Mouse (Mus musculus): ENCODE data around the gene Cacna1a.
A peak's percentile ranks its signal among the peaks of the same experiment; 100 is the strongest.

Gene Cacna1a

DNA sequence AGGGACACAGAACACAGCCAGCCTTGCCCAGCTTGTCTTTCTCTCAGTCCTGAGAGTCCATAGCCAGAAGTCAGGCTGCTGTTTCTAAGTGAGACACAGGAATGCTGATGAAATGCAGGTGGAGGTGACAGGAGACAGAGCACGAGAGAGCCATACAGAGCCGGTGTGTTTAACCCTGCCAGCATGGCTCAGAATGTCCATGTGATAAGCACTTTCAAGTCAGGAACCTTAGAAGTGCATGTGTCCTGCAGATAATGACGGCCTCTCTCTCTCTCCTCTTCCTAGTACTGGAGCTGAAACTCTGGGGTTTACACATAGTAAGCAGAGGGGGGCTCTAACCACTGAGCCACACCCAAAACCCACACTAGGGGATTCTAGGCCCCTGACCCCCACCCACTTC, 157.3 kb downstream of the Cacna1a start:
- no peak for DNase-seq

DNA sequence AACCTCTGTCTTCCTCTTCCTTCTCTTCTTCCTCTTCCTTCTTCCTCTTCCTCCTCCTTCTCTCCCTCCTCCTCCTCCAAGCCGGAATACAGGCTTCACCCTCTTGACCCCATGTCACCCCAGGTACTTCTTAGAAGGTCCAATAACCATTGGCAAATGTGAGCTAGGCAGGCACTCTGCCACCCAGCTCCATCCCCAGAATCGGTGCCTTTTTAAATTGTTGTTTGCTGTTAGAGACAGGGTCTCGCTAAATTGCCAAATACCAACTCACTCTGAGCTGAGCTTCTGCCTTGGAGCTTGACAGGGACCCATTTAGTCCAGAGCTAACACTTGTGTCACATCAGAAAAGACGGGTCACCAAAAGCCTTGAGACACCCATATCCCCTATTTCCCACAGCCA, 164.2 kb downstream of the Cacna1a start:
- DNase-seq: no peak

DNA sequence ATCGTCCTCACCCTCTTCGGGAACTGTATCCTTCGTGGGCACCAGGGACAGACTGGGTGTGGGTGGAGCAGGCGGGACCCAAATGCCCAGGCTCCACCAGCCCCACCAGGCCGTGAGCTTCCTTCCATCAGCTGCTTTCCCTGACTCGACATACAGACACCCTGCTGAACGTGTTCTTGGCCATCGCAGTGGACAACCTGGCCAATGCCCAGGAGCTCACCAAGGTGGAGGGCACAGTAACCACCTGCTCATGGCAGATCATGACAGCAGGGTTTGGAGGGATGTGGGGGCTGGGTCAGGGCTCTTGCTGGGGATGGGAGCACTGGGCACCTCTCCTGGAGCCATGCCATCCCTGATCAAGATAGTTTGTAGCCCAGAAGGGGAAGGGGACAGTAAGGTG, 164.9 kb downstream of the Cacna1a start:
- DNase-seq: no peak

DNA sequence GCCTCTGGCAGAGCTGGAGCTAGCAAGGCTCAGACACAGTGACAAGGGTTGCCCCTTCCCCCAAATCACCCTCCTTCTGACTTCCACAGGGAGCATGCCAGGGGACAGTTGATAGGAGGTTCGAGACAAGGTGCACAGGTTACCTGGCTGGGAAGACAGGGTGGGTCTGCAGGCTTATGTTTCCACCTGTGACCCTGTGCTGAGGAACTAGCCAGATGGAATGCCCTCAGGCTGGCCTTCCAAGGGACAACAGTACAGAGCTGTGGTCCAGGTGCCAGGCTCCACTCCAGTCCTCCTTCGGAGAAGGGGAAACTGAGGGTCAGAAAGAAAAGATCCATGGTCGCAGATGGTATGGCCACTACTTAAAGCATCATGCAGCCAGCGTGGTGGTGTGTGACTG, 165.4 kb downstream of the Cacna1a start:
- DNase-seq: no peak

DNA sequence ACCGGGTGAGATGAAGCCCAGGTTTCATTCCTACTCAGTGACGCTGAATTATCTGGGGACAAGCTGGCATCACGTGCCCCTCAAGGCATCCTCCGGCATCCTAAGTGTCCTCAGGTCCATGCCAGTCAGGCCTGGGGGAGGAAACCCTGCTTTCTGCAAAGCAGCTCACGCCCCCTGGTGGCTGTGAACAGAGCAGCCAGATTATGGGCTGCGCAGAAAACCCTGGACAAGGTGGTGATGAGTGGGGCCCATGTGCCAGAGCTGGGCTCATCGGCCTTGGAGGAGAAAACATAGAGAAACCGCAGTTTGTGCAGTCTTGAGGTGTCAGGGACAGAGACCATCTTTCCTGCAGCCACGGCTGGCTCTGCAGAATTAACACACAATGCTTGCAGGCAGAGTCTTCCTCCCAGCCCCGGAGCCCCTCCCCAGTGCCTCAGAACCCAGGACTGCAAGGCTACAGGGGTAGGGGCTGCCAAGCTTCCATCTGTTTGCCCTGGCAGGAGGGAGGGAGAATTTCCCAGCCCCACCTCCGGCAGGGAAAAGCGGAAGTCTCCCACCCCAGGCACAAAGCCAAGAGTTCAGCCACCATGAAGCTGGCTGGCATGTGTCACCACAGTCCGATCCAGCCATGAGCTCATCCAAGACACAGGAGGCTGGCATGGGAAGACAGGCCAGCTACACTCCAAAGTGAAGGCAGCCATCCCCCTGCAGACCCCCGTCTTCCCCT, 166.2 kb downstream of the Cacna1a start:
- DNase-seq: peak; percentile 51

DNA sequence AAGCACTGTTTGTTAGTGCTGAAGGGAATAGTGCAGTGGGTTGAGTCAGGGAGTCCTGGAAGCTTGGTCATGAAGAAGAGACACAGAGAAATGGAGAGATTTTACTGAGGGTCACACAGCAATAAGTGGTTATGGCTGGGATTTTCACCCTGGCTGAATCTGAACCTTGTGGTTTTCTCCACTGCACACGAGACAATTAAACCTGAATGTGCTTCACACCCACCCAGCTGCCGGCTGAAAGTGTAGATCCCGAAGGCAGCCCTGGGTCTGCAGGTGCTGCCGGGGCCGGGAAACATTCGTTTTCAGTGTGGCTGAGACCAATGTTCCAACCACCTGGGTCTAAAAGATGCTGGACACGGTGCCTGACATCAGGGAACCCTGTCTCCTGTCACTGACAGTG, 167.0 kb downstream of the Cacna1a start:
- DNase-seq: no peak

DNA sequence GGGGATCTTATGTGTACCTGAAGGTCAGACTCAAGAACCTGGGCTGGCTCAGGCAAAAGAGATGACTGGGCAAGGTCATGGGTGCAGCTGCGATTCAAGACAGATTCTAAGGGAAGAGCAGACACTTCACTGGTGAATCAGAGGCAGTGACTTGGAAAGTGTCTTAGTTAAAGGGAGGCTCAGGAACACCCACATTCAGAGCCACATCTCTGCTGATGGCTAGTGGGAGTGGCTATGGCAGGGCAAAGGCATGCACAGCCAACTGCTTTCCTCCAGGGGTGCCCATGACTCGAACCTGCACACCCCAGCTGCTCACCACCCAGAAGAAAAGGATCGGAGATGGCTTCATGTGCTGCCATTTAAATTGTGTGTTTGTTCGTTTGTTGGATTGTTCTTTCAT, 169.7 kb downstream of the Cacna1a start:
- no peak for DNase-seq

DNA sequence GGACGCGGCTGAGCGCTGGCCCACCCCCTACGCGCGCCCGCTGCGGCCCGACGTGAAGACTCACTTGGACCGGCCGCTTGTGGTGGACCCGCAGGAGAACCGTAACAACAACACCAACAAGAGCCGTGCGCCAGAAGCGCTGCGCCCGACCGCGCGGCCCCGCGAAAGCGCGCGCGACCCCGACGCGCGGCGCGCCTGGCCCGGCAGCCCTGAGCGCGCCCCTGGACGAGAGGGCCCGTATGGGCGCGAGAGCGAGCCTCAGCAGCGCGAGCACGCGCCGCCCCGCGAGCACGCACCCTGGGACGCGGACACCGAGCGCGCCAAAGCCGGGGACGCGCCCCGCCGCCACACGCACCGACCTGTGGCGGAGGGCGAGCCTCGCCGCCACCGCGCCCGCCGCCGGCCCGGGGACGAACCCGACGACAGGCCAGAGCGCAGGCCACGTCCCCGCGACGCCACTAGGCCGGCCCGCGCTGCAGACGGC, 170.9 kb downstream of the Cacna1a start:
- DNase-seq: no peak

DNA sequence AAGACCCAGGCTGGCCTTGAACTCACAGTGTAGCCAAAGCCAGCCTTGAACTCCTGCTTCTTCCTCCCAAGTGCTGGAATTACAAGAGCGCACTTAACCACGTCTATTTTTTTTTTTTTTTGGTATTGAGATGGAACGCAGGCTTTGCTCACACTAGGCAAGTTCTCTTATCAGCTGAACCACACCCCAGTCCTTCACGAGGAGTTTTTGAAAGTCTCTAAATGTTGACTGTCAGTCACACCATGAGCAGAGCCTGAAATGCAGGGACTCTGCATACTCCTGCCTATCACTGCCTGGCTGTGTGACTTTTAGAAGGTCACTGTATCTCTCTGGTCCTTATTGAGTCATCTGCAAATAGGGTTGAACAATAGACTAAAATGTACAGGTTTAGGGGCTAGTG, 173.5 kb downstream of the Cacna1a start:
- DNase-seq: no peak

DNA sequence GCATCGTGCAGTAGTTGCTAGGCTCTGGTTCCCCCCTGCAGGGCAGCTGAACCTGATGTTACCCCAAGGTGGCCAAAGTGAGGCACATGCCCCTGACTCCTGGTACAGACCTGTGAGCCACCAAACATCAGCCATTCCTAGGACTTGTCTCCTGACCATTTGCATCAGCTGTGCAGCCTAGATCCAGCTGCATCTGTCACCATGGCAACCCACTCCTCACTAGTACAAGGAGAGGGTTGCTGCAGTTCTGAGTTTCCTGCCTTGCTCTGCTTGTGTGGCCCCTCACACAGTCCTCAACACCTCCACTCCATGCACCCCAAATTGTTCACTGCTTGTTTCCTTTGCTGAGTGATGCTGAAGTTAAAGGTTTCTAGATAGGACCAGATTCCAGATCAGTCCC, 175.8 kb downstream of the Cacna1a start:
- no peak for DNase-seq

DNA sequence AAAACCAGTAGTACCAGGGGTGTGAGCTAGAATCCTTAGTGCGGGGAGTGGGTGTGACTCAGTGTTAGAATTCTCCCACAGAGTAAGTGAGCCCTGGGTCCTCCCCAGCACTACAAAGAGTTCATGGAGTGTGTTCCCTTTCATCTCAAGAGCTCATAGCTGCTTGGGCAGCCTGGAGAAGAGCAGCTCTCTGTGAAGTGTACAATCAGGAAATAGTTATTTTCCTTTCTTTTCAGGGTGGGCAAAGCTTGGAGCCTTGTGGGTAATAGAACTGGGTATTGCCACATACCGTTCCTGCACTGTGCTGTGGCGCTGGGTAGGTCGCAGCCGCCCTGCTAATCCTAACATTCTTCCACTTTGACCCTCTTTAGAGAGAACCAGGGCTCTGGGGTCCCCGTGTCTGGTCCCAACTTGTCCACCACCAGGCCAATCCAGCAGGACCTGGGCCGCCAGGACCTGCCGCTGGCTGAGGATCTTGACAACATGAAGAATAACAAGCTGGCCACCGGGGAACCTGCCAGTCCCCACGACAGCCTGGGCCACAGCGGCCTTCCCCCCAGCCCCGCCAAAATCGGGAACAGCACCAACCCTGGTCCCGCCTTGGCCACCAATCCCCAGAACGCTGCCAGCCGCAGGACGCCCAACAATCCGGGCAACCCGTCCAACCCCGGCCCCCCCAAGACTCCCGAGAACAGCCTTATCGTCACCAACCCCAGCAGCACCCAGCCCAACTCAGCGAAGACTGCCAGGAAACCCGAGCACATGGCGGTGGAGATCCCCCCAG, 177.5 kb downstream of the Cacna1a start:
- no peak for DNase-seq

DNA sequence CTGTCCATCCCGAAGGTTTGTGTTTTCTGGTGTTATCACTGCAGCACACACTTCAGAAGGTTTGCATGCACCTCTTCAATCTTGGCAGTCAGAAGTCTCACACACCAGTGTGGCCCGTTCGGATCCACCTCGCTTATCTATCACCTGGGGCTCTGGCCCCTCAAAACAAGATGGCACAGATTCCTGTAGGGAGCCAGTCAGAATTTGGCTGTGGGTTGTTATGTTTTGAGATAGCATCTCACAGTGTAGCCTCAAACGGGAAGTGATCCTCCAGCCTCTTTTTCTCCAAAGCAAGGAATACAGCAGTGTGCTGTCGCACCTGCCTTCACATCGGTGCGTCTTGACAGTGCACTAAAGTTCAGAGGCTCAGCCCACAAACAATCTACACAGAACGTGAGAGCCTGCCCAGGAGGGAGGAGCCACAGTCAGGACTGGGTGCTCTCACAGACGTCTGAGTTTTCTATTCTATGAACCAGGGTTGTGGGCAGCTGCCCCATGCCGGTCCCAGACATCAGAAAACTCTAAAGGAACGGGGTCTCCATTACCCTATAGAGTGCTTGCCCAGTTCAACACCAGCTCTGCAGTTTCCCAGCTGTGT, 178.7 kb downstream of the Cacna1a start:
- DNase-seq: no peak

DNA sequence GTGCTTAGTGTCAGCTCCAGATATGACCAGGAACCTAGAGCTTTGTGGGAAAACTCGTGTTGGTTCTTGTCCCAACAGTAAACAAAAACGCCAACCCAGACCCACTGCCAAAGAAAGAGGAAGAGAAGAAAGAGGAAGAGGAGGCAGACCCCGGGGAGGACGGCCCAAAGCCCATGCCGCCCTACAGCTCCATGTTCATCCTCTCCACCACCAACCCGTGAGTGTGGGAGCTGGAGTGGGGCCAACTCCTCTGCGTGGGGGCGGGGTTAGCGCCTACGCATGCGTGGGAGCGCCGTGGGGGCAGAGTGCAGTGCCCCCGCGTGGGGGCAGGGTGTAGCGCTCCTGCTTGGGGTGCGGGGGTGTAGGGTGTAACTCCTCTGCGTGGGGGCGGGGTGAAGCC, 179.3 kb downstream of the Cacna1a start:
- DNase-seq: peak; percentile 13

DNA sequence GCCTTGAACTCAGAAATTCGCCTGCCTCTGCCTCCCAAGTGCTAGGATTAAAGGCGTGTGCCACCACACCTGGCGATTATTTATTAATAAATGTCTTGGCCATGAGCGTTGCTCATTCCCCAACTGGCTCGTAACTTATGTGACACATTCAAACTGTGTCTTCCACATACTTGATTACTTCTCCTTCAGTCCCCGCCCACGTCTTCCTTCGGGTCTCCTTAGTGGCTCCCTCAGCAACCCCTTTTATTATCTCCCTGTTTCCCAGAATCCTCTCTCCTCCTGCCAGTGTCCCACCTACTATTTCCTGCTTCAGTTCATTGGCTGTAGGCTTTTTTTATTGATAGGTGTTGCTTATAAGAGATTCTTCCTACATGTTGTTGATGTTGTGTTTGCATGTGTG, 180.5 kb downstream of the Cacna1a start:
- no peak for DNase-seq

DNA sequence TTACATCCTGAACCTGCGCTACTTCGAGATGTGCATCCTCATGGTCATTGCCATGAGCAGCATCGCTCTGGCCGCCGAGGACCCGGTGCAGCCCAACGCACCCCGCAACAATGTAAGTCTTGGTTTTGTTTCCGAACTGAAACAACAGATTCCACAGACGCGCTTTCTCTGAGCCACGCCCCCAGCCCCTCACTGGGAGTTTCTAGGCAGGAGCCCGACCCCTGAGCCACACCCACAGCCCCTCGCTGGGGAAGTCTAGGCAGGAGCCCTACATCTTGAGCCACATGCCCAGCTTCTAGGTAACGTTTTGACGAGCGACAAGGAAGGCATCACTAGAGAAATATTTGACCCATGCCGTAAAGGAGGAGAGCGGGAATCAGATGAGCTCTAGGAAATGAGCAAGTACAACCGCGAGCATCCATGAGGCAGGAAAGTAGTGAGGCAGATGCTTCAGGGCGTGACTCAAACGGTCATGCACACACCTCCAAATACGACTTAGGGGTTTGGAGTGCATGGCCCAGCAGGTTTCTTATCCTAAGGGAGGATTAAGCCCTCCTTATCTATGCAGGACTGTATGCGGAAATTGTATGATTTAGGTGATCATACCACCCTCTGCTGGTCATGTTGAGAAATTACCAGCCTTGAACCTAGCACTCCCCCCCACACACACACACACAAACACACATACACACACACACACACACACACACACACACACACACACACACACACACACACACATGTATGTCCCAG, 181.9 kb downstream of the Cacna1a start:
- DNase-seq: no peak

DNA sequence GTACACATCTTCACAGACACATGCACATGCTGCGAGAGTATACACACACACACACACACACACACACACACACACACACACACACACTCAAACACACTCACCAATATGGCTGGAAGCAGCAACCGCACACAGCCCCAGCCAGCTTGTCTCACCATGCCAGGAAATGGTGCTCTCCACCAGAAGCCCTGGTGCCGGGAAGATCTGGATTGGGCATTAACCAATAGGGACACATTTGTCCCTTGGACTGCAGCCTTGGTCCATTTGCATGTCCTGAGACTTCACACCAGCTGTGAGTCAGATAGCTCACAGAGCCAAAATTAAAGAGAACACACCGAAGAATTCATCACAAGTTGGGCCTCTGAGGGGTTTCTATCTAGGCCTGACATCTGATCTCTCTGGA, 189.2 kb downstream of the Cacna1a start:
- DNase-seq: no peak

DNA sequence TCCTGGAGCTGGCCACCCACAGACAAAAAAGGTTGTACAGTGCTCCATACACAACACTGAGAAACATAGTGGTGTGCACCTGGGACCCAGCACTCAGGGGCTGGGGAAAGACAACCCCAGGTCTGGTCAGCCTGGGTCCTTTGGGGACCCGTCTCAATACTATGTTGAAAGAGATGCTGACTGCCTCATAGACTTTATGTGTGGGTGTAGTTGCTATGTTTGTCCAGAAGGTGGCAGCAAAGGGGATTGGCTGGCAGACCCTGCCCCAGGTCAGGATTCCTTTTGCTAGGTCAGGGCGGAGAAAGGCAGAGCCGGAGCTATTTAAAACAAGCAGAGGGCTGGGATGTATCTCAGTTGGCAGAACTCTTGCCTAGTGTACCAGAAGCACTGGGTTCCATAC, 191.4 kb downstream of the Cacna1a start:
- peak; percentile 47 for DNase-seq

DNA sequence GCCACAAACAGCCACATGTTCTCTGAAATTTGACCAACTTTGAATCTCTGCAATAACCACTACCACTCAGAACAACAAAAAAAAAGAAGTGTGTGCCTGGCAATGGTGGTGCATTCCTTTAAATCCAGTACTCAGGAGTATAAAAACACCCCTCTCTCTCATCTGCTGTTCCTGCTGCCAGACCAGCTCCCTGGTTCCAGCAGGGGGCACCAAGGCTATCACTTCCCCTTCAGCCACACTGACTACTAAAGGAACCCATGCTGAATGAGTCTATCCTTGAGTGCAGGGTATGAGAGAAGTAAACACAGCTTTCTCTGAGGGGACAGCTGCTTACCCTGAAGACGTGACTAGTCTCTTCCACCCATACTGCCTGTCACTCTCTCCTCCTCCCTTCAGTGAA, 197.1 kb downstream of the Cacna1a start:
- DNase-seq: no peak

DNA sequence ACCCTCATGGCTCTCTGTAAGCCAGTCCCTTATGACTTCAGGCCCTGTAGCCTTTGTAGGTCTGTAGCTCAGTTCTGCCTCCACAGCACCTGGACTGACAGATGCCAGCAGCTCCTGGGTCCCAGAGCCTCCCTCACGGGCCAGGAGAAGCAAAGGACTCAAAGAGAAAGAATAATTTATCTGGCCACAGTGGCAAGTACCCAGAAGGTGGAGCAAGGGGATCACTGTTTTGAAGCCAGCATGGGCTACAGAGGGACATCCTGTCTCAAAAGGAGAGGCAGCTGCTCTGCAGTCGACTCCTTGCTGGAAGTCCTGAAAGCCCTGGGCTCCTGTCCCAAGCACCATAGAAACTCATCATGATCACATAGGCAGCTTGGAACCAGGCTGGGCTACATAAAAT, 198.0 kb downstream of the Cacna1a start:
- DNase-seq: no peak

DNA sequence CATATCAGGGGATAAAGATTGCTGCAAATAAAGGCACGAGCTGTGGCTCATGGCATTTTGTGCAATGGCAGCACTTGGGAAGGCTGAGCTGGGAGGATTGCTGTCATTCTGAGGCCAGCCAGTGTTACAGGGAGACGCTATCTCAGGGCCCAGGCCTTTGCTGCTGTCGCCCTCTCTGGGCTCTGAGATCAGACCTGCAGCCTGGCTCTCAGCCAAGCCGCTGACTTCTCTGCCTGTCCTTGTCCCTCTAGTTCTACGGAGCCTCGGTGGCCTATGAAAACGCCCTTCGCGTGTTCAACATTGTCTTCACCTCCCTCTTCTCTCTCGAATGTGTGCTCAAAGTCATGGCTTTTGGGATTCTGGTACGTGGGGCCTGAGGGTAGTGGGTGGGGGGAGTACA, 200.3 kb downstream of the Cacna1a start:
- DNase-seq: no peak

DNA sequence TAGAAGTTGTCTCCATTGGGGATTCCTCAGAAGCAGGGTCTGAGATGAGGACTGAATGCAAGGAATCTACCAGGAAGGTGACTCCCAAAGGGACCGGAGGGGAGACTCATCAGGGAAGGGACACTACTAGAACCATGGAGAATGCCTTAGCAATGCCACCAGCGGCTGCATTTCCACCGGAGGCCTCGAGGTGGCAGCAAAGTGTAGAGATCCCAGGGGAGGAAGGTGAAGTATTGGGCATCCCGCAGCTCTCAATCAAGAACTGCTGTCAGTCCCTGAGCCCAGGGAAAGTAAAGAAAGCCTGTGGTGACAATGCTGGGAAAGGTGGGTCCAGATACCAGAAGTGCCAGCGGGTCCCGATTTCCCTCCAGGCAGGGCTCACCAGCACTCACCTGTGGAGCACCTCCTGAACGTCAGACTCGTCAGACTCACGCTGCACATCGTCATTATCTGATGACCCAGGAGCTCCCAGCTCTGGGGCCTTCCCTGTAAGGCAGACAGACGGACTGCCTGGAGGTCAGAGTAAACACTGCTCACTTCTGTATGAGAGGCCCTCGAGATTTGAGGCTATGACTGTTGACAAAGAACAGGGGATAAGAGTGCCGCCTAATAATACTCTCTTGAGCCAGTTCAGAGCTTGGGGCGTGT, 203.9 kb downstream of the Cacna1a start:
- peak; percentile 79 for DNase-seq

DNA sequence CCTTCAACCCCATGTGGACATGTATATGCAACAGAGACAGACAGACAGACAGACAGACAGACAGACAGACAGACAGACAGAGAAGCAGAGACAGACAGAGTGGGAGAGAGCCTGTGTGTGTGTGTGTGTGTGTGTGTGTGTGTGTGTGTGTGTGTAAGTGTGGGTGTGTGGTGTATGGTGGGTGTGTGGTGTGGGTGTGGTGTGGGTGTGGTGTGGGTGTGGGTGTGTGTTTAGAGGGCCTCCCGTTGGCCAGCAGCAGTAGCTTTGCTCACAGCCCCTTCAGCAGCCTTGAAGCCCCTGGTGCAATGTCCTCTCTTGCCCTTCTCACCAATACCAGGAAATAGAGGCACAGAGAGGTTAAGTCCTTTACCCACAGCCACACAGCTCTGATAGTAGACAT, 204.9 kb downstream of the Cacna1a start:
- no peak for DNase-seq
